Mouse (Mus musculus) kidney, adult 2 months (tissue): Measurements from ENCODE around the gene Hoxb3. TPM values are rescaled to one million over a fixed set of nuclear protein-coding genes. Genes with fewer than 3 reads are reported as not detected.

Source experiments
- DNase-seq: peaks from one replicate; pipeline ENCODE4 v3.0.0; 2021
- H3K27ac ChIP-seq: fragments of 200-500 bp; 2 replicates; pipeline ENCODE4 v1.5.1; 2012; ENCODE audit warnings: low read depth, low read length, control low read depth, inconsistent platforms; ENCODE audit not compliant: insufficient read depth
- H3K27me3 ChIP-seq: fragments of 200-500 bp; replicated peaks from 2 replicates; pipeline ENCODE4 v1.6.1; 2012; ENCODE audit warnings: mild to moderate bottlenecking, moderate library complexity, low read length, inconsistent platforms; ENCODE audit not compliant: control insufficient read depth, insufficient read depth
- H3K36me3 ChIP-seq: fragments of 200-500 bp; 2 replicates; pipeline ENCODE4 v1.6.1; 2012; ENCODE audit warnings: mild to moderate bottlenecking, moderate library complexity, low read length, inconsistent platforms; ENCODE audit not compliant: control insufficient read depth, insufficient read depth
- H3K4me1 ChIP-seq: fragments of 200-500 bp; 2 replicates; pipeline ENCODE4 v1.6.1; 2011; ENCODE audit warnings: low read length; ENCODE audit not compliant: control insufficient read depth, insufficient read depth
- H3K4me3 ChIP-seq: fragments of 200-500 bp; 2 replicates; pipeline ENCODE4 v1.5.1; 2011; ENCODE audit warnings: mild to moderate bottlenecking, low read depth, low read length, control low read depth; ENCODE audit not compliant: insufficient read depth
- CTCF ChIP-seq: fragments of 200-500 bp; conservative IDR thresholded peaks from 2 replicates; pipeline ENCODE4 v1.5.1; 2011; ENCODE audit warnings: low read depth, mild to moderate bottlenecking, control low read depth, low read length, moderate library complexity, mixed read lengths; ENCODE audit not compliant: insufficient read depth, insufficient read length
- POLR2A ChIP-seq: fragments of 200-500 bp; IDR thresholded peaks from one replicate; pipeline ENCODE4 v1.6.1; 2011; ENCODE audit warnings: low read depth, low read length, control low read depth
- WGBS: fragments of 180-500 bp; shearing (Covaris S2); methylation state at CpG from one replicate; pipeline ENCODE4 v1.1.7; 2018; 5-methylcytosine and 5-hydroxymethylcytosine counted together
- polyA plus RNA-seq: library from polyadenylated mRNA; depleted of rRNA; stranded (reverse); fragments of >200 nt; gene quantifications from 2 replicates; pipeline ENCODE4 v1.2.3, GENCODE M21; 2012

Hoxb3 gene
- polyA plus RNA-seq, 1 experiment, result 10.1 TPM

DNA sequence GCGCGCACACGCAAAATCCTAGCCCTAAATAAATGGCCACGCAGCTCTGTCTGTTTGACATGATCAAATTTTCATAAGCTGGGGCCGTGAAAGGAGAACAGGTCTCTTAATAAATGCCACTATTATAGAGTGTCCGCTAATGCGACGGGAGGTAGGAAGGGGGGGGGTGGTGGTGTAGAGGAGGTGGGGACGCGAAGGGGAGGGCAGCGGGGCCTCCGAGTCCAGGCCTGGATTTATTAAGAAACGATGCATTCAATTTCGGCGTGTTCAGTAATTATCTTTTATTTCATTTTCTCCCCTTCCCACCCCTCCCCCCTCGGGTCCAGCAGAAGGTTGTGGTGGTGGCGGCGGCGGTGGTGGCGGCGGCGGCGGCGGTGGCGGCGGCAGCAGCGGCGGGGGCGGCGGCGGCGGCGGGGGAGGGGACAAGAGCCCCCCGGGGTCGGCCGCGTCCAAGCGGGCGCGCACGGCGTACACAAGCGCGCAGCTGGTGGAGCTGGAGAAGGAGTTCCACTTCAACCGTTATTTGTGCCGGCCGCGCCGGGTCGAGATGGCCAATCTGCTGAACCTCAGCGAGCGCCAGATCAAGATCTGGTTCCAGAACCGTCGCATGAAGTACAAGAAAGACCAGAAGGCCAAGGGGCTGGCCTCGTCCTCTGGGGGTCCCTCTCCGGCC, 22.2 kb downstream of the Hoxb3 start:
- DNase-seq, result peak; percentile 56
- peaks cover 19% of the 10 kb centered on the region for H3K4me1 ChIP-seq
- H3K4me3 ChIP-seq, result peak overlapping the region; percentile 45
- peak overlapping the region; percentile 89 for H3K27ac ChIP-seq
- H3K36me3 ChIP-seq, result no peaks in the 10 kb centered on the region
- H3K27me3 ChIP-seq, result no peaks in the 10 kb centered on the region
- TF ChIP-seq POLR2A (no peak), CTCF (no peak)
- WGBS, result 36% methylated on average over 56 of the region's 56 CpGs

DNA sequence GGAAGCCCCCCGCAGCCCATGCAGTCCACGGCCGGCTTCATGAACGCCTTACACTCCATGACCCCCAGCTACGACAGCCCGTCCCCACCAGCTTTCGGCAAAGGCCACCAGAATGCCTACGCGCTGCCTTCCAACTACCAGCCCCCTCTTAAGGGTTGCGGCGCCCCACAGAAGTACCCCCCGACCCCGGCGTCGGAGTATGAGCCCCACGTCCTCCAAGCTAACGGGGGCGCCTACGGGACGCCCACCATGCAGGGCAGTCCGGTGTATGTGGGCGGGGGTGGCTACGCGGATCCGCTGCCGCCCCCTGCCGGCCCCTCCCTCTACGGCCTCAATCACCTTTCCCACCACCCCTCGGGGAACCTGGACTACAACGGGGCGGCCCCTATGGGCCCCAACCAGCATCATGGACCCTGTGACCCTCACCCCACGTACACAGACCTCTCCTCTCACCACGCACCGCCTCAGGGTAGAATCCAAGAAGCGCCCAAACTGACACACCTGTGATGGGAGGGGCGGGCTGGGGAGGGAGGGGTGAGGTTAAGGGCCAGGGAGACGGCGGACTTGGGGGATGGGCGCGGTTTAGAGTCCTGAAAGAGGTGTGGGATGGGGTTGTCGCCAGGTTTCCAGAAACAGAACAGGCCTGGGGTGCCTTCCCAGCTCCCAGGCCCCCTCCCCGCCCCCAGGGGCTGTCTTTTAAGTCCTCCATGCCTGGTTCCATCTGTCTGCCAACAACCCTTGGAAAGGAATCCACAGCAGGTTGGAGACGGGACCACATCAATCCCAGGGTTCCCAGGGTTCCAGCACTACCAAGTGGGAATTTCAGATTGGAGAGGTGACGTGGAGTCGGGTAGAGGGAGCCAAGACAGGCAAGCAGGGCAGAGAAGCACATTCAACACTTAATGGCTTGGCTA, 23.0 kb downstream of the Hoxb3 start:
- Histone ChIP-seq H3K36me3 (no peaks in the 10 kb centered on the region), H3K27ac (peak overlapping the region; percentile 89), H3K27me3 (no peaks in the 10 kb centered on the region), H3K4me1 (peaks cover 24% of the 10 kb centered on the region), H3K4me3 (peak overlapping the region; percentile 45)
- no peak for TF ChIP-seq POLR2A
- TF ChIP-seq CTCF, result no peak
- 35% methylated on average over 45 of the region's 45 CpGs for WGBS
- peak; percentile 79 for DNase-seq

DNA sequence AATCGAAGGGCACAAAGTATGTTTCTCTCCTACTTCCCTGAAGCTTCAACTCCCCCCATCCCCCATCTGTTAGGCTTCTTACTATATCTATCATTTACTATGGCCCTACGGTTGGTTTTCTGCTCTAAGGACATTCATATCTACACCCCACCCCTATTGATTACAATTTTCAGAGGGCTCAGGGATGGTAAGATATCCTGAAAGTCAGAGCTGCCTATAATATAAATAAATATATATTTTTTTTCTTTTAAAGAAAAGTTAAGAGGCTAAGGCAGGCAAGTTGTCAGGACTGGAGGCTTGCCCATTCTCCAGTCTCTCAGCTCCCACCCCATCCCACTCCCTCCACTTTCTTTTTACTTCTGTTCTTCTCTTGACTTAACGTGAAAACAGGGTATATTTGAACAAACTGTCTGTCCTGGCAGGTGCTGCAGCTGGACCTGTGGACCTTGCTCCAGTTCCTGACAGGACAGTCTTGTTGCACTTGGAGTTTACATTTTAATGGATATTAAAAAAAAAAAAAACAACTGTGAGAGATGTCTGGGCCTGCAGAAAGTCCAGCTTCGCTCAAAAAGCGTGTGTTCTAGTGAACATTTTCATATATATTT, 23.9 kb downstream of the Hoxb3 start:
- peak; percentile 76 for DNase-seq
- H3K4me1 ChIP-seq, result peaks cover 27% of the 10 kb centered on the region

DNA sequence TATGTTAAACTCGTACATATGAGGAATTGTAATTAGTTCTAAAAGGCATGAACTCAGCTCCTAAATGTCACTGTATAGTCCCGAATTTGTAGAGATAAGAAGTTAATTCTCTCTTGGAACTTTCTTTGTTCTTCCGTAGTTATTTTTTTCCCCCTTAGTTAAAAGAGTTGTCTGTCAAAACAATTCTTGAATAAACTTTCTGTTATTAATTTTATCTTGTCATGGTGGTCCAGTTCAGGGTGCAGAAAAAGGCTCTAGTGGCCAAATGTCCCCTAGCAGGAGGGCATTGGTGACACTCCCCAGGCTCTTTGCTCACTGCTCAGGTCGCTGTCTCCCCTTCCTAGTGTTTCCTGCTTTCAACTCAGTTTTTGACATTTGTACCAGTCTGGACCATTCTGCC, 24.6 kb downstream of the Hoxb3 start:
- no peaks in the 10 kb centered on the region for H3K36me3 ChIP-seq
- no peak for DNase-seq
- no peak overlapping the region for H3K4me3 ChIP-seq
- TF ChIP-seq CTCF (no peak), POLR2A (no peak)
- peaks cover 24% of the 10 kb centered on the region for H3K4me1 ChIP-seq
- H3K27me3 ChIP-seq, result no peaks in the 10 kb centered on the region
- WGBS, result 19% methylated on average over 4 of the region's 4 CpGs
- peak overlapping the region; percentile 94 for H3K27ac ChIP-seq

More for the DNA sequence above, 23.9 kb downstream of the Hoxb3 start:
- Histone ChIP-seq H3K27me3 (no peaks in the 10 kb centered on the region), H3K4me3 (no peak overlapping the region), H3K27ac (peak overlapping the region; percentile 89; the same call in 1 of the 2 replicates), H3K36me3 (no peaks in the 10 kb centered on the region)
- 34% methylated on average over 5 of the region's 5 CpGs for WGBS
- TF ChIP-seq POLR2A, result no peak
- no peak for TF ChIP-seq CTCF

DNA sequence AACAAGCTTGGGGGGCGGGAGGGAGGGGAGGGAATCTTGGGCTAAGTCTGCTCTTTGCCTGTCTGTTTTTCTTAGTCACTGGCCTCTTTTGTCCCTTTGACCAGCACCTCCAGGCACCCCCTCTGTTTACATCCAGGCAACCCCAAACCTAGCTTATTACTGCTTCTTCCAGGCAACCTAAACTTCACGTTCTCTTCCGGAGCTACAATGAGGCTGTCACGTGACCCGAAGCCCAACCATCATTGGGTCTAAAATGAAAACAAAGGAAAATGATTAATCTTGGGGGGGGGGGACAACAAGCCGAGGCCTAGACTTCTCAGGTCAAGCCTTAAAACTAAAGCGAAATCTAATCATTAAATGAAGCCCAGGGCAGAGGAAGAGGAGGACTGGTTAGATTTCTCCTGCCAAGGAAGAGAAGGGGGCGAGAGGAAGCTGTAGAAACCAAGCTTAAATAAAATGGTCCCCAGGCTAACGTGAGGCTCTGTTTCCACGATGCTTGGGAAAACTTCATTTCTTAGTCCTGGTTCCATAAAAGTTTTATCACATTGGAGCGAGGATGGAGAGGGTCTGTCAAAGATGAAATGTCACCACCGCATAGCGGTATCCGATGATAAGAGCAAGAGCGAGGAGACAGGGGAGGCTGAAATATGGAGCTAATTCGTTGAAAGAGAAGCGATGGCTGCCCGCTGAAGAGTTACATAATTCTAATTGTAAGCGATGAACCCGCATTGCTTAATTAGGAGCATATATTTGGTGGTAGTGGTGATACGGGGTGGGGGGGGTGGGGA, 25.2 kb downstream of the Hoxb3 start:
- Histone ChIP-seq H3K27ac (peak overlapping the region; percentile 94), H3K27me3 (no peaks in the 10 kb centered on the region), H3K36me3 (no peaks in the 10 kb centered on the region), H3K4me3 (0 out of 2 replicates have a peak overlapping the region, but pooled peaks have one; percentile 23), H3K4me1 (peaks cover 24% of the 10 kb centered on the region)
- WGBS, result 27% methylated on average over 21 of the region's 21 CpGs
- DNase-seq, result peak; percentile 90
- TF ChIP-seq POLR2A, result no peak

DNA sequence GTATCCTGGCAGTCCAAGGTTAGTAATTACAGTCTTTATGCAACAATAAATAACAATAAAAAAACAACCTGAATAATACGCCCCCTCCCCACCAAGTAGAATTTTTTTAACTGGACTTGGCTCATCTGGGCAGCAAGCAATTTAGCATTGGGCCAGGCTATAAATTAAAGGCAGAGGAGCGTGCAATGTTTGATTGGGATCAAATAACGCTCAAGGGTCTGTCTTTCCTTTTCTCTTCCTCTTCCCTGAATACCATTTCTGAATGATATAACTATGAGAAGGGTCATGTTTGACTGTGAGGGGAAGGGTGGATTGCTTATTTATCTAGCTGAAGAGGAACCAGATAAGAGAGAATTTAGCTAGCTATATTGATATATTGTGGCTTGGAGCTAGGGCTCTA, 25.9 kb downstream of the Hoxb3 start:
- 26% methylated on average over 3 of the region's 3 CpGs for WGBS
- Histone ChIP-seq H3K27ac (peak overlapping the region; percentile 88), H3K27me3 (no peaks in the 10 kb centered on the region)

More for the DNA sequence above, 25.9 kb downstream of the Hoxb3 start:
- TF ChIP-seq POLR2A (no peak), CTCF (no peak)
- DNase-seq, result peak; percentile 9
- H3K4me3 ChIP-seq, result no peak overlapping the region
- H3K4me1 ChIP-seq, result peaks cover 21% of the 10 kb centered on the region
- no peaks in the 10 kb centered on the region for H3K36me3 ChIP-seq
